Mouse (Mus musculus): ENCODE results near the gene Tcf7l2. TPM values are rescaled to one million over a fixed set of nuclear protein-coding genes. Genes with fewer than 3 reads are reported as not detected.

The Tcf7l2 gene
- total and polyA plus RNA-seq, 2 experiments from 2014 or later, result 3.9 to 71.6 TPM

- H3K27me3 ChIP-seq (ENCODE audit: insufficient read depth, low read length), result no peaks in the 10 kb centered on the region
- H3K9ac ChIP-seq (replicated peaks; ENCODE audit: low read length), result no peak overlapping the region
- H3K27ac ChIP-seq, result no peak overlapping the region
- H3K4me3 ChIP-seq (ENCODE audit: low read length), result no peak overlapping the region
- ATAC-seq (no peak), DNase-seq (ENCODE audit: low spot score) (no peak)
- H3K4me1 ChIP-seq (ENCODE audit: insufficient read depth, low read length), result peaks cover 12% of the 10 kb centered on the region; the same call in 1 of the 2 replicates
- H3K9me3 ChIP-seq (ENCODE audit: low read length), result no peaks in the 10 kb centered on the region
- no peak for TF ChIP-seq CTCF (IDR thresholded peaks at IDR 0.05; ENCODE audit: low read depth)
- H3K4me2 ChIP-seq (ENCODE audit: low read depth, low read length), result no peak overlapping the region
- WGBS, result 88% methylated on average over 5 of the region's 5 CpGs
- H3K36me3 ChIP-seq (ENCODE audit: insufficient read depth, low read length), result no peaks in the 10 kb centered on the region
Observed at GRCm38 (mm10) chr19:55855571-55855970, 114.0 kb downstream of the Tcf7l2 start.

- Histone ChIP-seq H3K36me3 (ENCODE audit: insufficient read depth, low read length) (no peaks in the 10 kb centered on the region), H3K27ac (no peak overlapping the region), H3K9me3 (ENCODE audit: low read length) (no peaks in the 10 kb centered on the region), H3K4me1 (ENCODE audit: insufficient read depth, low read length) (no peaks in the 10 kb centered on the region), H3K4me2 (ENCODE audit: low read depth, low read length) (no peak overlapping the region), H3K27me3 (ENCODE audit: insufficient read depth, low read length) (no peaks in the 10 kb centered on the region), H3K4me3 (ENCODE audit: low read length) (no peak overlapping the region), H3K9ac (replicated peaks; ENCODE audit: low read length) (no peak overlapping the region)
- no peak for DNase-seq (ENCODE audit: low spot score)
- no peak for ATAC-seq
- no peak for TF ChIP-seq CTCF (IDR thresholded peaks at IDR 0.05; ENCODE audit: low read depth)
- WGBS, result 91% methylated on average over 4 of the region's 4 CpGs
Observed at GRCm38 (mm10) chr19:55857328-55857727, 115.7 kb downstream of the Tcf7l2 start.

- Histone ChIP-seq H3K27ac (no peak overlapping the region), H3K36me3 (ENCODE audit: insufficient read depth, low read length) (no peaks in the 10 kb centered on the region), H3K4me3 (ENCODE audit: low read length) (no peak overlapping the region), H3K4me1 (ENCODE audit: insufficient read depth, low read length) (no peaks in the 10 kb centered on the region), H3K9me3 (ENCODE audit: low read length) (no peaks in the 10 kb centered on the region), H3K4me2 (ENCODE audit: low read depth, low read length) (no peak overlapping the region), H3K9ac (replicated peaks; ENCODE audit: low read length) (no peak overlapping the region), H3K27me3 (ENCODE audit: insufficient read depth, low read length) (no peaks in the 10 kb centered on the region)
- ATAC-seq (no peak), DNase-seq (ENCODE audit: low spot score) (no peak)
- WGBS, result 95% methylated on average over 10 of the region's 10 CpGs
- TF ChIP-seq CTCF (IDR thresholded peaks at IDR 0.05; ENCODE audit: low read depth), result no peak
Observed at GRCm38 (mm10) chr19:55860009-55860743, 118.6 kb downstream of the Tcf7l2 start.

- WGBS, result 72% methylated on average over 2 of the region's 2 CpGs
Observed at GRCm38 (mm10) chr19:55861746-55862145, 120.1 kb downstream of the Tcf7l2 start.

DNA sequence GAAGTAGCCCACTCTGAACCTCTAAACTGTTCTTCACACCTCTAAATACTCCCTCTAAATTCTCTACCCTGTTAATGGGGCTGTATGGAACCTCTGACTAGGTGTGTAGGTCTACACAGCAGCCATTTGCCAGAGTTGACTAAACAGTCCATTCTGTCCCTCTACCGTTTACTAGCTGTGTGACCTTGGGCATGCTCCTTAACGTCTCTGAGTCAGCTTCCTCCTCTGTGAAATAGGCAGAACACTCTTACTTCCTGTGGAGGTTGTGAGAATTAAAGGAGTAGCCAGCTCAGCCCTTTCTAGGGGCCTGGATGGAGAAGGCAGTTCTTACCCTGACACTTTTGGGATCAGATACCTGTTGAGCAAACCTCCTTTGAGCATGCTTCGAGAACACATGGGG is 120.9 kb downstream of the Tcf7l2 start:
- Histone ChIP-seq H3K9ac (replicated peaks; ENCODE audit: low read length) (no peak overlapping the region), H3K4me1 (ENCODE audit: insufficient read depth, low read length) (no peaks in the 10 kb centered on the region), H3K36me3 (ENCODE audit: insufficient read depth, low read length) (no peaks in the 10 kb centered on the region), H3K4me3 (ENCODE audit: low read length) (no peak overlapping the region), H3K27me3 (ENCODE audit: insufficient read depth, low read length) (no peaks in the 10 kb centered on the region), H3K4me2 (ENCODE audit: low read depth, low read length) (no peak overlapping the region), H3K27ac (no peak overlapping the region), H3K9me3 (ENCODE audit: low read length) (no peaks in the 10 kb centered on the region)
- no peak for DNase-seq (ENCODE audit: low spot score)
- 89% methylated on average over 3 of the region's 3 CpGs for WGBS
- ATAC-seq, result no peak
- TF ChIP-seq CTCF (IDR thresholded peaks at IDR 0.05; ENCODE audit: low read depth), result no peak

More at GRCm38 (mm10) chr19:55861746-55862145, 120.1 kb downstream of the Tcf7l2 start:
- no peak overlapping the region for H3K9ac ChIP-seq (replicated peaks; ENCODE audit: low read length)
- ATAC-seq, result no peak
- H3K27me3 ChIP-seq (ENCODE audit: insufficient read depth, low read length), result no peaks in the 10 kb centered on the region
- H3K9me3 ChIP-seq (ENCODE audit: low read length), result no peaks in the 10 kb centered on the region
- no peaks in the 10 kb centered on the region for H3K4me1 ChIP-seq (ENCODE audit: insufficient read depth, low read length)
- no peak overlapping the region for H3K4me2 ChIP-seq (ENCODE audit: low read depth, low read length)
- no peak for TF ChIP-seq CTCF (IDR thresholded peaks at IDR 0.05; ENCODE audit: low read depth)
- no peak for DNase-seq (ENCODE audit: low spot score)
- no peak overlapping the region for H3K27ac ChIP-seq
- no peak overlapping the region for H3K4me3 ChIP-seq (ENCODE audit: low read length)
- H3K36me3 ChIP-seq (ENCODE audit: insufficient read depth, low read length), result no peaks in the 10 kb centered on the region

DNA sequence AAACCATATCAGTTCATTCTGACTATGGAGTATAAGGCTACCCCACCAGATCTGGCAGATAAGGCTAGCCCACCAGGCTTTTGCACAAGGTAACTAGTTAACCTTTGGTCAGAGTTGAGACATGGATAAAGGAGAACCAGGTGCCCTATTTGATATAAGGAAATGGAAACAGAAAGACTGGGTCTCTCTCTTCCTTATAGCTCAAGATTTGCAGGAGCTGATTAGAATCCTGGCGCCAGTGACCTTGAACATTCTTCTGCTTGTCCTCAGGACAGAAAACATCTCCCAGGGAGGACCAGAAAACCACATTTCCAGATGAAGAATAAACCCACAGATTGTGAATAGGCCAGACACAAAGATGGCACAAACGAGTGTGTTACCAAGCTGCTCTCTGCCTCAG is 123.4 kb downstream of the Tcf7l2 start:
- Histone ChIP-seq H3K9me3 (ENCODE audit: low read length) (no peaks in the 10 kb centered on the region), H3K4me2 (ENCODE audit: low read depth, low read length) (no peak overlapping the region), H3K4me3 (ENCODE audit: low read length) (no peak overlapping the region), H3K27ac (no peak overlapping the region), H3K9ac (replicated peaks; ENCODE audit: low read length) (no peak overlapping the region), H3K36me3 (ENCODE audit: insufficient read depth, low read length) (no peaks in the 10 kb centered on the region), H3K4me1 (ENCODE audit: insufficient read depth, low read length) (no peaks in the 10 kb centered on the region), H3K27me3 (ENCODE audit: insufficient read depth, low read length) (no peaks in the 10 kb centered on the region)
- WGBS, result 96% methylated on average over 2 of the region's 2 CpGs
- no peak for ATAC-seq
- TF ChIP-seq CTCF (IDR thresholded peaks at IDR 0.05; ENCODE audit: low read depth), result no peak
- no peak for DNase-seq (ENCODE audit: low spot score)

Data from hindbrain, postnatal 0 days (tissue).